Mouse (Mus musculus) layer of hippocampus, adult 9-11 months (tissue): ENCODE results near the gene Esrrg.

Source experiments
- DNase-seq: peaks from one replicate; pipeline ENCODE4 v3.0.0; 2022

Esrrg gene

GRCm38 (mm10) chr1:187836876-187837275, 228.3 kb downstream of the Esrrg start:
- no peak for DNase-seq

DNA sequence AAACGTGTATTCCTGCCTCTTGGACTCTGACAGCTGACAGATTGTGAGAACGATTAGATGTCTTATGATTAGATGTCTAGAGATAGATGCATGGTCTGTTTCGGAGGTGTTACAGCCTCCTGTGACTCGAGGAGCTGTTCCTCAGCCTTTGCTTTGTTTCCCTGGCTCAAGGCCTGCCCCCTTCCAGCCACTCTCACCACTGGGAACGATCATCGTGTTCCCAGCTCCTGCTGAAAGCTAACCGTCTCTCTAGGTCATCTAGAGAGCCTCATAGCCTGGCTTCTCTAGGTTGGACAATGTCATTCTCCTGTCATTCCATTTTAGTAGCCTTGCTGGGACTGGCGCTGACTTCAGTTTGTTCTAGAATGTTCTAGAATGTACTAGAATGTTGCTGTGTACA, 233.0 kb downstream of the Esrrg start:
- no peak for DNase-seq

- no peak for DNase-seq
Observed at GRCm38 (mm10) chr1:187842702-187843101, 234.1 kb downstream of the Esrrg start.

GRCm38 (mm10) chr1:187854148-187854547, 245.6 kb downstream of the Esrrg start:
- DNase-seq, result no peak

DNA sequence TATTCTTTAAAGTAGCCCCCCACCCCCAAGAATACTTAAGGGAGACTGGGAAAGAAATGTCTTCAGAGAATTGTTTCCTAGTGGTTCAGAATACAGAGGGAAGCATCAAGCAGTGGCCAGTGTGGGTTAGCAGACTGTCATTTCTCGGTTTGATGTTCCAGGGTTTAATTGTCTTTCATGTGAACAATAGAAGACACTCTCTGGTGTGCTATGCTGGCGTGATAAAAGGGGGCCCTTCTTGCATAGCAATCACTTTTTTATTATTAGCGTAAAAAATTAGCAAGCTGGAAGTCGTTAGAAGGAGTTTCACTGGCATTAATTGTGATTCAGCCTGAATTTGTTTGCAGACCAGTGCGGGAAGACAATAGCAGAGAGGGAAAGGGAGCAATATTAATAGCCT, 253.7 kb downstream of the Esrrg start:
- no peak for DNase-seq

DNA sequence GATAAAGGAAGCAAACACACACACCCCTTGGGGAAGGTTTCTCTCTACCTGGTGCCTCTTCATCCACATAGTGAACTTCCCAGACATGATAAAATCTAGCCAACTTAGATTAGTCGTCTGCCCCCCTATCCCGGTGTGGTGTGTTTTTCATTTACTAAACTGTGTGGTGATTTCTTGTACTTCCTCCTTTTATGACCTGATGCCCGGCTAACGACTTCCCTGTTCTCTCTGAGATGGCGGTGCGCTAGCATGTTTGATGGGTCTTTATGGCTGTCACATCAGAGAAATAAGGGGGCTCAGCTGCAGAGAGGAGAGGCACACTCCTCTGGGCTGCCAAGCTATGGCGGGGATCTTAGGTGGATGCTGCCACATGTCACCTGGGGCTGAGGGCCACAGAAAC, 259.8 kb downstream of the Esrrg start:
- no peak for DNase-seq

DNA sequence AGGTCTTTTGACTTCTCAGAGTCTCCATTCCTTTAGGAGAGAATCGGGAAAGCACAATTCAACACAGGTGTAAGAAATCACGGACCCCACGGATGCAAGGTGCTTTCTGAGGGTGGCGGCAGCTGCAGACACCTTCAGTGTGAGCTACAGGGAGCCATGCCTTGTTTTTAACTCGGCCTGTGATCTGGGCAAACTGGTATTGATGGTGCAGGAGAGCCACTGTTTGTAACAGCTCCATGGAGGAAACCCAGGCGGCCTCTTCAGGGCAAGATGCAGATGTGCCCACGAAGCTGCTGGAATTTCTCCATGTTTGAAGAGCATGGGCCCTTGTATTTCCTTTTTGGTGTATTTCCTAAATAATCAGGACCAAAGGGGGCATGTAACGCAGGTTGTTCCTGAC, 263.6 kb downstream of the Esrrg start:
- DNase-seq, result no peak

DNA sequence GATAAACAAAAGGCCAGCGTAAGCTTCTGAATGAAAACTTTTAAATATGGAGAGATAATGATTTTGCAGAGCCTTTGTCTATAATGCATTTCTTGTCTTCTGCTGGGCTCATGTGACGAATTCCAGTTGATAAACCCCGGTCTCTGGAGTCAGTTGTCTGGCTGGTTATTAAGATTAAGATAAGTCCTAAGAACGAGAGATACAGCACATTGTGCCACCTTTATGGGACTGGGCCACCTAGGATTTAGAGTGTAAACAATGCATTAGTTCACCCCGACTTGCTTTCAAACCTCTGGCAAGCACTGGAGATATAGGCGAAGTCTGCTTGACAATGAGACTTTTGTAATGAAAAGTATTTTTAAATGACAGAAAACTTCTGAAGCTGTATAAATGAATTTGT, 264.2 kb downstream of the Esrrg start:
- no peak for DNase-seq

DNA sequence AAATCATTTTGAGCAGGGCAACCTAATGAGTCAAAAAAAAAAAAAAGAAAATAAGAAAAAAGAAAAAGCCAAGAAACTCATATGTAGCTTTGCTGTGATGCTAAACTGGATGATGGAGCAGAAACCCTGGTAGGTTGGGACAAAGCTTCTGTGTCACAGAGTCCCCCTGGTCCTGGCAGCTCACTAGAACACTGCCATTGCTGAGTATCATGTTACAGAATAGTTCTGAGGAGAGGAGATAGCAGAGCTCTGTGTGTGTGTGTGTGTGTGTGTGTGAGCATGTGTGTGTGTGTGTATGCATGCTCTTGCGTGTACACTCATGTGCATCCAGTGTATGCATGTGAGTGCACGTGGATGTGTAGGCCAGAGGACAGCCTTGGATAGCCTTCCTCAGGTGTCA, 265.2 kb downstream of the Esrrg start:
- no peak for DNase-seq

DNA sequence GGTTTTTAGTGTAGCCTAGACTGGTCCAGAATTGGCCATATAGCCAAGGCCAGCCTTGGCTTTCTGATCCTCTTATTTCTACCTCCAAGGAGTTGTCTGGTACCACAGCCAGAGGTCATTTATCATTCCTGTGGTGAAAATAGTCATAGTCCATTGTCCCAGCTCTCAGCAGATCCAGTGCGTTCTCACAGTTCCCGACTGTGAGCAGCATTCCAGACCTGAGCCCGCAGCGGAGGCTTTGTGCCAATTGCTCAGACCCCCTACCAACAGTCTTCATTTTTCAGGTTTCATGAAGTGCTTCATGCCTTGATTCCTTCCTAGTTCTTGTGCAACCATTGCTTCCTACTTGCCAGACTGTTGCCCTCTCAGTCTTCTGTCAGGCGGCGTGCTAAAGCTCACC, 278.7 kb downstream of the Esrrg start:
- no peak for DNase-seq

- no peak for DNase-seq
Observed at GRCm38 (mm10) chr1:187888142-187888541, 279.6 kb downstream of the Esrrg start.

DNA sequence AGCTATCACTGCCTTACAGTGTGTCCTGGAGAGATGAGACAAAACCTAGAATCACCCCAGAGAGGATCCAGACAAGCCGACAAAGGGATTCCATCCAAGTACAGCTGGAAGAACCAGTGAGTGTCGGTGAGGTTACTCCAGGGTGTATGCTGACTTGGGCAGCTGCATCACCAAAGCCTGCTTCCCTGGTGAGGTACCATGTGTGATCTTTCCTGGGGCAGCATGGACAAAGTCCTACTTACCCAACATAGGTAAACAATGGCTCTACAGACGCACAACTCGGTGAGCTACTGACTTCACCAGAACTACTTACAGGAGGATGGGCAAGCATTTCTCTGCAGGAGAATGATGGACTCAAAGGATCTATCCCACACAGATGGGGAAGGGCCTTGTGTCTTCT, 280.5 kb downstream of the Esrrg start:
- no peak for DNase-seq

DNA sequence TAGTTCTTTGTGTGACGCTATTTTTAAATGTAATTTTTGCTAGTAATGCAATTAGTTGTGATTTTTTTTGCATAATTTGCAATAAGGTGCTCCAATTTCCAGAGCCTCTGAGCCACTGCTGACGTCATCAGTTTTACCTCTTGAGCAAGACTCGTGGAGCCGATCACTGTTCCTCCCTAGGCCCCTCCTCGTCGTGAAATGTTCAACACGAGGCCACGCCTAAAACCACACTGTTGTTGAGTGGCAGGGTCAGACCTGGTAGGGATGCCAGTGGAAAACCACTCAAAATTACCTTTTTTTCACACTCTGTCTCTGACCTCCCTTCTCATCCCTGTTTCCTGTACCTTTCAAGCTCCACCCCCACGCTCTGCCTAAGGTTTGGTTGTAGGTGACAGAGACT, 282.7 kb downstream of the Esrrg start:
- no peak for DNase-seq

DNA sequence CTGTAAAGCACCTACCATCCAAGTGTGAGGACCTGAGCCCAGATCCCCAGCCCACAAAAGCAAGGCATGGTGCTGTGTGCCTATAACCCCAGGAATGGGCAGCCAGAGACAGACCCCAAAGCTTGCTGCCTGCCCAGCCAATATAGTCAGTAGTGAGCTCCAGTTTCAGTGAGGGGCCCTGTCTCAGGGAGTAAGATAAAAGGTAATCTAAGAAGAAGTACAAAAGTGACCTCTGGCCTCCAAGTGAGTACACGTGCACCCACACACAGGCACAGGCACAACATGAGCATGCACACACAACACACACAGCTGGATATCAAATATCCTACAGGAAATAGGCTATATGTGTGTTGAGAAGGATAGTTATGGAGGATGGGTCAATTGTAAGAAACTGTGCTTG, 286.9 kb downstream of the Esrrg start:
- DNase-seq, result no peak

- DNase-seq, result no peak
Observed at GRCm38 (mm10) chr1:187896291-187896690, 287.7 kb downstream of the Esrrg start.

GRCm38 (mm10) chr1:187896910-187897309, 288.3 kb downstream of the Esrrg start:
- no peak for DNase-seq

- DNase-seq, result no peak
Observed at GRCm38 (mm10) chr1:187899541-187899940, 290.9 kb downstream of the Esrrg start.

- DNase-seq, result no peak
Observed at GRCm38 (mm10) chr1:187900756-187901155, 292.2 kb downstream of the Esrrg start.

DNA sequence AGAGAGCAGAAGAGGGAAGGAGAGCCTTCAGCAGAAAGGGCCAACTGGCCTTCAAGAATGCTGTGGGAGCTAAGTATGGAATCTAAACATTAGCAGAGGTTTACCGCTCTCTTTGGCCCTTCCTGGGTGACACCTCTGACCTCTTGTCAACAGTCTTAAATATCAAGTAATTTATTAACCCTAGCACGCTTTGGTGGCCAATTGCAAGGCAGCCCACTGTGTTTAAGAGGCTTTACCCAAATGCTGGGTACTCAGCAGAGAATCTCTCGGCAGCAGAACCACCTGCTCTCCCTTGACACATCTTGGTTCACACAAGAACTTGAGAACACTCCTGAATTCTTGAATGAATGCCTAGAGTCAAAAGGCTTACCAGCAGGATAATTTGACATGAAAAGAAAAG, 293.6 kb downstream of the Esrrg start:
- no peak for DNase-seq

GRCm38 (mm10) chr1:187904731-187905130, 296.1 kb downstream of the Esrrg start:
- DNase-seq, result peak; percentile 29

DNA sequence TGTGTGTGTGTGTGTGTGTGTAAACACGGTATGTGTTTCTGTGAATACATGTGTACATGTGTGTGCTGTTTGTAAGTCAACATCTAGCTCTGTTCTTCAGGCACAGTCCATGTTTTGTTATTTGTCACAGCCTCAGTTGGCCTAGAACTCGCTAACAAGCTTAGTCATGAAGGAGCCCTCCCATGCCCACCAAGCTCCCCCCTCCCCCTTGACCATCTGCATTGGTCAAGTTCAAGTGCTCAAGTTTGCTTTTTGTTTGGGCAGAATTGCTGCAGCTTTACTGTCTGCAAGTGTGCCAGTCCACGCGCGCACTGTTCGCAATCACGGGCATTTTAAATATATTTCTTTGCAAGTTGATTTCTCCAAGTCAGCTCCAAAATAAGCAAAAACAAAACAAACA, 298.8 kb downstream of the Esrrg start:
- no peak for DNase-seq

GRCm38 (mm10) chr1:187907871-187908270, 299.3 kb downstream of the Esrrg start:
- DNase-seq, result no peak

- no peak for DNase-seq
Observed at GRCm38 (mm10) chr1:187910718-187911117, 302.1 kb downstream of the Esrrg start.

- no peak for DNase-seq
Observed at GRCm38 (mm10) chr1:187911201-187911600, 302.6 kb downstream of the Esrrg start.

DNA sequence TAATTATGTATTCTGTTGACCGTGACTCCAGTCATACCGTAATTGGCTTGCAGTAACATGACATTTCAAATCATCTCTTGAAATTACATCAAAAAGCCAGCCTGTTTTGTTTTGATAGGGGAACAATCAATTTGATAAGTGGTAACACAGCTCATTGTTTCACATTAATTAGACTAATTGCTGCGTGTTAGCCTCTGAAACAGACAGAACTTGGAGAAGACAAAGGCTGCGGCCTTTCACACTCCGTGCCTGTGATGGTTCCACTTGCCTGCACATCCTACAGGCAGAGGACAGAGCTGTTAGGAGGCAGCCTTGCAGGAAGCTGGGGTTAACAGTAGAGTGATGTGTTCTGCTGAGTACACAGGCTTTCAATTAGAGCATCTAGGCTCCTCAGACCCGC, 309.7 kb downstream of the Esrrg start:
- DNase-seq, result no peak

GRCm38 (mm10) chr1:187918939-187919338, 310.3 kb downstream of the Esrrg start:
- DNase-seq, result no peak
